Mouse (Mus musculus): ENCODE results near the gene Ccdc106. TPM values are rescaled to one million over a fixed set of nuclear protein-coding genes. Genes with fewer than 3 reads are reported as not detected.
A peak's percentile ranks its signal among the peaks of the same experiment; 100 is the strongest.
"Not testable (repeated sequence)": the region's sequence is repeated elsewhere in the genome, so short reads cannot be mapped to it uniquely, and the experiment has no call there.

Gene Ccdc106
- polyA plus RNA-seq, 1 experiment = 0.54 TPM

GRCm38 (mm10) chr7:5062360-5063001 lies 42.1 kb downstream of the Ccdc106 start:
- Histone ChIP-seq H3K4me1 (ENCODE audit: control insufficient read depth, insufficient read depth, insufficient read length) (peaks cover 8% of the 10 kb centered on the region; the same call in 1 of the 2 replicates), H3K27me3 (ENCODE audit: control insufficient read depth, insufficient read depth, low read length) (no peaks in the 10 kb centered on the region), H3K27ac (ENCODE audit: insufficient read depth, low read length) (peak overlapping the region; percentile 96), H3K36me3 (ENCODE audit: control insufficient read depth, insufficient read depth, low read length) (peaks cover 12% of the 10 kb centered on the region), H3K4me3 (ENCODE audit: extremely low read depth, insufficient read depth, insufficient read length) (peak overlapping the region; percentile 84)
- TF ChIP-seq POLR2A (IDR thresholded peaks at IDR 0.05; ENCODE audit: low read depth, low read length) (no peak), CTCF (IDR thresholded peaks at IDR 0.05; ENCODE audit: extremely low read depth, insufficient read depth, insufficient read length, insufficient replicate concordance) (no peak)
- under 1% methylated on average over 47 of the region's 51 CpGs for WGBS
- DNase-seq (ENCODE audit: low read depth in 1 of 2, low spot score in 2 of 2) = peak; percentile 59 to 82

DNA sequence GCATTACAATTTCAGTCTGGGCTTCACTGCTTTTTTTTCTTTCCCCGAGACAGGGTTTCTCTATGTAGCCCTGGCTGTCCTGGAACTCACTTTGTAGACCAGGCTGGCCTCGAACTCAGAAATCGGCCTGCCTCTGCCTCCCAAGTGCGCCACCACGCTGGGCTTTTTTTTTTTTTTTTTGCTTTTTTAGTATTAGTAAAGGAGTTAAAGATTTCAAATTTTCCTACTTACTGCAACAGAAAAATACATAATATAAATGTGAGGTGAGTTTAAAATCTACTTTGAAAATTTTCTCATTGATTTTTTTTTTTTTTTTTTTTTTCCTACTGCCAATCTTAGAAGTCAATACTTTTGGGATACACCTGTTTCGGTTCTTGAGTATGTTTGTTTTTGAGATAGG lies 44.5 kb downstream of the Ccdc106 start:
- H3K27me3 ChIP-seq (ENCODE audit: control insufficient read depth, insufficient read depth, low read length) = no peaks in the 10 kb centered on the region
- H3K4me3 ChIP-seq (ENCODE audit: extremely low read depth, insufficient read depth, insufficient read length) = no peak overlapping the region
- H3K27ac ChIP-seq (ENCODE audit: insufficient read depth, low read length) = no peak overlapping the region
- DNase-seq (ENCODE audit: low read depth in 1 of 2, low spot score in 2 of 2) = no peak
- peaks cover 8% of the 10 kb centered on the region; the same call in 1 of the 2 replicates for H3K4me1 ChIP-seq (ENCODE audit: control insufficient read depth, insufficient read depth, insufficient read length)
- peaks cover 32% of the 10 kb centered on the region for H3K36me3 ChIP-seq (ENCODE audit: control insufficient read depth, insufficient read depth, low read length)
- 82% methylated on average over 6 of the region's 6 CpGs for WGBS
- TF ChIP-seq CTCF (IDR thresholded peaks at IDR 0.05; ENCODE audit: extremely low read depth, insufficient read depth, insufficient read length, insufficient replicate concordance) (no peak), POLR2A (IDR thresholded peaks at IDR 0.05; ENCODE audit: low read depth, low read length) (no peak)

DNA sequence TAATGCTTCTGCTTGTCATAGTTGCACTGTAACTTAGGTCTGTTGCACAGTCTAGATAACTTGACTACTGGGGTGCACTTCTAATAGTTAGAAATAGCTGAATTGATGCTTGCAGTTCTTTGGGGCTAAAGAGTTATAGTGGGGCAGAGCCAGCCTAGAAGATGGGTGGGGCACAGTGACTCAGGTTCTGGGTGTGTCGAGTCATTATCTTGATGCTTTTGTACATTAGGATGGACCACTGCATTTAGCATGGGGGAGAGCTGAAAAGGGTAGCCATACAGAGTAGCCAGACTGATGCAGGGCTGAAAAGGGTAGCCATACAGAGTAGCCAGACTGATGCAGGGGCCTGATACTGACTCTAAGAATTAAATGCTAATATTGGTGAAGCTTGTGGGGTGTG lies 53.2 kb downstream of the Ccdc106 start:
- Histone ChIP-seq H3K27ac (ENCODE audit: insufficient read depth, low read length) (no peak overlapping the region), H3K4me3 (ENCODE audit: extremely low read depth, insufficient read depth, insufficient read length) (no peak overlapping the region), H3K4me1 (ENCODE audit: control insufficient read depth, insufficient read depth, insufficient read length) (no peaks in the 10 kb centered on the region), H3K36me3 (ENCODE audit: control insufficient read depth, insufficient read depth, low read length) (peaks cover 77% of the 10 kb centered on the region), H3K27me3 (ENCODE audit: control insufficient read depth, insufficient read depth, low read length) (no peaks in the 10 kb centered on the region)
- WGBS = 68% methylated on average over 1 of the region's 1 CpGs
- TF ChIP-seq POLR2A (IDR thresholded peaks at IDR 0.05; ENCODE audit: low read depth, low read length) (no peak), CTCF (IDR thresholded peaks at IDR 0.05; ENCODE audit: extremely low read depth, insufficient read depth, insufficient read length, insufficient replicate concordance) (no peak)
- DNase-seq (ENCODE audit: low read depth in 1 of 2, low spot score in 2 of 2) = no peak

- no peaks in the 10 kb centered on the region; the same call in 1 of the 2 replicates for H3K4me1 ChIP-seq (ENCODE audit: control insufficient read depth, insufficient read depth, insufficient read length)
- WGBS = 93% methylated on average over 5 of the region's 5 CpGs
- H3K27me3 ChIP-seq (ENCODE audit: control insufficient read depth, insufficient read depth, low read length) = no peaks in the 10 kb centered on the region
- H3K4me3 ChIP-seq (ENCODE audit: extremely low read depth, insufficient read depth, insufficient read length) = no peak overlapping the region
- DNase-seq (ENCODE audit: low read depth in 1 of 2, low spot score in 2 of 2) = no peak
- peaks cover 66% of the 10 kb centered on the region for H3K36me3 ChIP-seq (ENCODE audit: control insufficient read depth, insufficient read depth, low read length)
- no peak overlapping the region for H3K27ac ChIP-seq (ENCODE audit: insufficient read depth, low read length)
- TF ChIP-seq POLR2A (IDR thresholded peaks at IDR 0.05; ENCODE audit: low read depth, low read length) = no peak
- TF ChIP-seq CTCF (IDR thresholded peaks at IDR 0.05; ENCODE audit: extremely low read depth, insufficient read depth, insufficient read length, insufficient replicate concordance) = no peak
Observed at GRCm38 (mm10) chr7:5074984-5075383, 54.6 kb downstream of the Ccdc106 start.

GRCm38 (mm10) chr7:5076931-5077330 lies 56.6 kb downstream of the Ccdc106 start:
- 86% methylated on average over 2 of the region's 2 CpGs for WGBS
- H3K27me3 ChIP-seq (ENCODE audit: control insufficient read depth, insufficient read depth, low read length) = no peaks in the 10 kb centered on the region
- H3K4me3 ChIP-seq (ENCODE audit: extremely low read depth, insufficient read depth, insufficient read length) = no peak overlapping the region
- no peak for TF ChIP-seq CTCF (IDR thresholded peaks at IDR 0.05; ENCODE audit: extremely low read depth, insufficient read depth, insufficient read length, insufficient replicate concordance)
- TF ChIP-seq POLR2A (IDR thresholded peaks at IDR 0.05; ENCODE audit: low read depth, low read length) = no peak
- peaks cover 7% of the 10 kb centered on the region; the same call in 1 of the 2 replicates for H3K4me1 ChIP-seq (ENCODE audit: control insufficient read depth, insufficient read depth, insufficient read length)
- peaks cover 49% of the 10 kb centered on the region for H3K36me3 ChIP-seq (ENCODE audit: control insufficient read depth, insufficient read depth, low read length)
- DNase-seq (ENCODE audit: low read depth in 1 of 2, low spot score in 2 of 2) = no peak
- H3K27ac ChIP-seq (ENCODE audit: insufficient read depth, low read length) = no peak overlapping the region

DNA sequence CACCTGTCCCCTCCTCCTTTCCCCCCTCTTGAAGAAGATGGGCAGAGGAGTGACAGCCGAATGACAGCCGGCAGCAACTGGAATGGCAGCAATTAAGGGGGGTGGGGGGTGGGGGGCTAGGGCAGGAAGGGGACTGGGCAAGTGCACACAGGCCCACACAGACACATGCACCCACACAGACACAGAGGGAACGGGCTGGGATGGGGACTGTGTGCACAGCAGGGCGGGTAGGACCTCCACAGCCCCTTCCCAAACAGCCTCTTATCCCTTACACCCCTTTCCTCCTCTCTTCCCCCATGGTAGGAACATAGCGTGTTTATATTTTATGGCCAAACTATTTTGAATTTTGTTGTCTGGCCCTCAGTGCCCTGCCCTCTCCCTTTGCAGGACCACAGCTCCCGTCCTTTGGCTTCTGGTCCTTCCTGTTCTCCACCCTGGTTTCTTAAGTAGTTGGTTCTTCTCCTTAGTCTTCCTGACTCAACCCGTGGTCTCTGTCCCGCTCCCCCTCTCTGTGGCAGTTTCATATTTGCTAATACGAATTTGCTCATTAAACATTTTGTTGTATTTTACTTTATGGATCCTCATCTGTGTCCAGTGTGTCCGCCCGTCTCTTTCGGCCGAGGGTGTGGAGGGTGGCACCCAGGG lies 59.1 kb downstream of the Ccdc106 start:
- H3K27me3 ChIP-seq (ENCODE audit: control insufficient read depth, insufficient read depth, low read length); DNase-seq (ENCODE audit: low read depth in 1 of 2, low spot score in 2 of 2): not testable (repeated sequence)
- Histone ChIP-seq H3K4me1 (ENCODE audit: control insufficient read depth, insufficient read depth, insufficient read length) (peaks cover 19% of the 10 kb centered on the region; the same call in 1 of the 2 replicates), H3K4me3 (ENCODE audit: extremely low read depth, insufficient read depth, insufficient read length) (peak overlapping the region; percentile 90), H3K36me3 (ENCODE audit: control insufficient read depth, insufficient read depth, low read length) (peaks cover 29% of the 10 kb centered on the region), H3K27ac (ENCODE audit: insufficient read depth, low read length) (peak overlapping the region; percentile 76)
- WGBS = 55% methylated on average over 10 of the region's 13 CpGs
